21 mouse cellular contexts compared by ENCODE assay signal in genomic region chr6:94889271-94889670, GRCm38 (mm10).
"Had no signal": no experiment of that assay in that cellular context is flagged by ENCODE, and none has a peak within 500 bp of the region (broad histone marks: within the 10 kb centered on the region; RNA-seq: fewer than 3 reads in every experiment).

No protein-coding gene starts in this region.

- H3K4me3 ChIP-seq: intestine, embryonic 15.5 days; limb, embryonic 12.5 days; limb, embryonic 15.5 days; midbrain, embryonic 12.5 days; midbrain, embryonic 15.5 days; neural tube, embryonic 12.5 days; neural tube, embryonic 15.5 days had no signal

- H3K9me3 ChIP-seq: intestine, embryonic 15.5 days; limb, embryonic 12.5 days; limb, embryonic 15.5 days; midbrain, embryonic 12.5 days; midbrain, embryonic 15.5 days; neural tube, embryonic 12.5 days; neural tube, embryonic 15.5 days had no signal

- H3K4me2 ChIP-seq: intestine, embryonic 15.5 days; limb, embryonic 12.5 days; limb, embryonic 15.5 days; liver, embryonic 11.5 days; midbrain, embryonic 12.5 days; midbrain, embryonic 15.5 days; neural tube, embryonic 12.5 days; neural tube, embryonic 15.5 days had no signal

- ATAC-seq: intestine, embryonic 15.5 days; liver, postnatal 0 days; midbrain, embryonic 15.5 days had no signal

- H3K36me3 ChIP-seq: intestine, embryonic 15.5 days; limb, embryonic 12.5 days; limb, embryonic 15.5 days; midbrain, embryonic 12.5 days; midbrain, embryonic 15.5 days; neural tube, embryonic 12.5 days; neural tube, embryonic 15.5 days had no signal

- H3K9ac ChIP-seq: intestine, embryonic 15.5 days; limb, embryonic 12.5 days; limb, embryonic 15.5 days; liver, embryonic 14.5 days; liver, postnatal 0 days; midbrain, embryonic 12.5 days; midbrain, embryonic 15.5 days; neural tube, embryonic 12.5 days; neural tube, embryonic 15.5 days had no signal

- H3K4me1 ChIP-seq: intestine, embryonic 15.5 days; limb, embryonic 15.5 days; midbrain, embryonic 12.5 days; midbrain, embryonic 15.5 days; neural tube, embryonic 12.5 days; neural tube, embryonic 15.5 days had no signal

- H3K27me3 ChIP-seq: intestine, embryonic 15.5 days; limb, embryonic 12.5 days; limb, embryonic 15.5 days; midbrain, embryonic 12.5 days; midbrain, embryonic 15.5 days; neural tube, embryonic 12.5 days; neural tube, embryonic 15.5 days had no signal

- DNase-seq: kidney, adult 11 months; kidney, adult 9 months; kidney, postnatal 14 days; kidney, postnatal 4 days; left cerebral cortex, postnatal 4 days; liver, postnatal 0 days; right cerebral cortex, adult 18-20 months; right cerebral cortex, postnatal 14 days; right cerebral cortex, postnatal 4 days; spleen, adult 18-20 months; thymus, postnatal 25 days had no signal

- H3K27ac ChIP-seq: intestine, embryonic 15.5 days; limb, embryonic 12.5 days; limb, embryonic 15.5 days; liver, embryonic 14.5 days; macrophage; midbrain, embryonic 12.5 days; midbrain, embryonic 15.5 days; neural tube, embryonic 12.5 days; neural tube, embryonic 15.5 days had no signal
